Comparison of ENCODE assay signal across 15 mouse cellular contexts in genomic region chr9:20721582-20721981, GRCm38 (mm10). TPM values are rescaled to one million over a fixed set of nuclear protein-coding genes. Genes with fewer than 3 reads are reported as not detected.
DNase-seq lines count a peak whose midpoint lies in the region; ATAC-seq and TF ChIP-seq lines count a peak whose summit lies in the region.
"Had no signal": no experiment of that assay in that cellular context is flagged by ENCODE, and none has a peak within 500 bp of the region (broad histone marks: within the 10 kb centered on the region; RNA-seq: fewer than 3 reads in every experiment).

No protein-coding gene starts in this region.

- DNase-seq in embryo, embryonic 10 days (ENCODE audit: low spot score): peak; percentile 29
- no peak for DNase-seq in embryo, embryonic 9.5 days (ENCODE audit: extremely low spot score)
- DNase-seq in stomach, postnatal 0 days (ENCODE audit: low spot score): no peak
- DNase-seq in kidney, postnatal 0 days (ENCODE audit: low spot score): peak; percentile 37
- peak; percentile 39 for DNase-seq in yolk sac, embryonic 10.5 days (ENCODE audit: low spot score)
- no peak for DNase-seq in cerebellum, adult 11 months
- DNase-seq in layer of hippocampus, adult 9-11 months: no peak
- DNase-seq: gastrocnemius, postnatal 36 days; retina, postnatal 1 day had no signal

- H3K4me1 ChIP-seq in stomach, embryonic 14.5 days (ENCODE audit: control insufficient read depth, insufficient read depth, low read length): peaks cover 7% of the 10 kb centered on the region; the same call in 1 of the 2 replicates
- 0 out of 2 replicates have a peak, but pooled peaks cover 4% of the 10 kb centered on the region for H3K4me1 ChIP-seq in stomach, postnatal 0 days (replicated peaks; ENCODE audit: control insufficient read depth, insufficient read depth)
- H3K4me1 ChIP-seq in kidney, postnatal 0 days (replicated peaks; ENCODE audit: insufficient read depth, low read length): 0 out of 2 replicates have a peak, but pooled peaks cover 10% of the 10 kb centered on the region

- H3K27ac ChIP-seq in stomach, embryonic 14.5 days (ENCODE audit: low read length): no peak overlapping the region
- H3K27ac ChIP-seq in stomach, postnatal 0 days (replicated peaks): no peak overlapping the region
- H3K27ac ChIP-seq in kidney, postnatal 0 days: no peak overlapping the region
- H3K27ac ChIP-seq: heart, embryonic 15.5 days; limb, embryonic 10.5 days; liver, embryonic 15.5 days had no signal

- no peaks in the 10 kb centered on the region for H3K9me3 ChIP-seq in stomach, embryonic 14.5 days (ENCODE audit: control insufficient read depth, low read depth, low read length)
- H3K9me3 ChIP-seq in stomach, postnatal 0 days (ENCODE audit: control insufficient read depth, low read length): no peaks in the 10 kb centered on the region
- H3K9me3 ChIP-seq in kidney, postnatal 0 days (replicated peaks; ENCODE audit: low read length): no peaks in the 10 kb centered on the region
- H3K9me3 ChIP-seq: heart, embryonic 15.5 days; limb, embryonic 10.5 days; liver, embryonic 15.5 days had no signal

- no peaks in the 10 kb centered on the region for H3K36me3 ChIP-seq in stomach, embryonic 14.5 days (ENCODE audit: control insufficient read depth, insufficient read depth, low read length)
- H3K36me3 ChIP-seq in stomach, postnatal 0 days (ENCODE audit: control insufficient read depth, insufficient read depth, low read length): no peaks in the 10 kb centered on the region
- no peaks in the 10 kb centered on the region for H3K36me3 ChIP-seq in kidney, postnatal 0 days (ENCODE audit: insufficient read depth, low read length)
- H3K36me3 ChIP-seq: heart, embryonic 15.5 days; limb, embryonic 10.5 days; liver, embryonic 15.5 days had no signal

- H3K27me3 ChIP-seq in stomach, embryonic 14.5 days (ENCODE audit: control insufficient read depth, insufficient read depth, low read length): peaks cover 13% of the 10 kb centered on the region
- no peaks in the 10 kb centered on the region; the same call in 1 of the 2 replicates for H3K27me3 ChIP-seq in stomach, postnatal 0 days (ENCODE audit: control insufficient read depth, insufficient read depth, low read length)
- H3K27me3 ChIP-seq in kidney, postnatal 0 days (ENCODE audit: insufficient read depth, low read length): peaks cover 20% of the 10 kb centered on the region

- TF ChIP-seq EP300 in stomach, postnatal 0 days (optimal IDR thresholded peaks at IDR 0.05): no peak

- TF ChIP-seq CTCF in stomach, postnatal 0 days (IDR thresholded peaks at IDR 0.05; ENCODE audit: low read depth): no peak
- no peak for TF ChIP-seq CTCF in kidney, postnatal 0 days (IDR thresholded peaks at IDR 0.05; ENCODE audit: low read depth)

- H3K9ac ChIP-seq in stomach, embryonic 14.5 days (replicated peaks; ENCODE audit: low read depth, low read length): no peak overlapping the region
- no peak overlapping the region for H3K9ac ChIP-seq in stomach, postnatal 0 days (ENCODE audit: low read length)
- no peak overlapping the region for H3K9ac ChIP-seq in kidney, postnatal 0 days (ENCODE audit: low read depth, low read length)
- H3K9ac ChIP-seq: heart, embryonic 15.5 days; liver, embryonic 15.5 days had no signal

- no peak overlapping the region for H3K4me3 ChIP-seq in stomach, embryonic 14.5 days (ENCODE audit: low read depth, low read length)
- no peak overlapping the region for H3K4me3 ChIP-seq in stomach, postnatal 0 days (ENCODE audit: low read depth, low read length)
- no peak overlapping the region for H3K4me3 ChIP-seq in kidney, postnatal 0 days (replicated peaks; ENCODE audit: low read depth, low read length)
- H3K4me3 ChIP-seq: heart, embryonic 15.5 days; limb, embryonic 10.5 days; liver, embryonic 15.5 days; myocyte had no signal

- ATAC-seq in stomach, embryonic 14.5 days (ENCODE audit: insufficient number of reproducible peaks, insufficient read depth, low FRiP score, low read depth): peak; percentile 42; the same call in 1 of the 2 replicates
- ATAC-seq in stomach, postnatal 0 days (ENCODE audit: low FRiP score, low TSS enrichment): no peak
- ATAC-seq in kidney, postnatal 0 days (replicated peaks; ENCODE audit: low FRiP score, low read depth): no peak; the same call in 1 of the 2 replicates
- ATAC-seq: forebrain, embryonic 16.5 days had no signal

- WGBS in stomach, embryonic 14.5 days: 48% methylated on average over 2 of the region's 2 CpGs
- 15% methylated on average over 2 of the region's 2 CpGs for WGBS in stomach, postnatal 0 days
- 28% methylated on average over 2 of the region's 2 CpGs for WGBS in kidney, postnatal 0 days

- no peak overlapping the region for H3K4me2 ChIP-seq in stomach, embryonic 14.5 days (replicated peaks; ENCODE audit: low read depth, low read length)
- no peak overlapping the region for H3K4me2 ChIP-seq in stomach, postnatal 0 days (replicated peaks; ENCODE audit: low read depth)
- no peak overlapping the region for H3K4me2 ChIP-seq in kidney, postnatal 0 days (ENCODE audit: low read length)
- H3K4me2 ChIP-seq: heart, embryonic 15.5 days; liver, embryonic 15.5 days had no signal

RNA-seq across cellular contexts. Expression of gene Olfm2, which starts 24.6 kb away (rescaled TPM):
- 8.0 and 8.6 TPM in 2 replicates for polyA plus RNA-seq in stomach, embryonic 14.5 days (2014; fragmentation: Nextera tagmentation; extraction: Ambion mirVana)
- polyA plus RNA-seq in stomach, postnatal 0 days (2015; fragmentation: Nextera tagmentation; extraction: Ambion mirVana): 2.3 and 2.5 TPM in 2 replicates
- 3.4 and 3.6 TPM in 2 replicates for polyA plus RNA-seq in kidney, postnatal 0 days (2015; fragmentation: Nextera tagmentation; extraction: Ambion mirVana)

Comparison
In these comparisons a context has a peak if more than half of its experiments do, and no peak if none do; other contexts are left out.
1. DNase-seq: peak in embryo, embryonic 10 days (single experiment), kidney, postnatal 0 days (single experiment) and yolk sac, embryonic 10.5 days (single experiment); none in embryo, embryonic 9.5 days (single experiment), stomach, postnatal 0 days (single experiment), cerebellum, adult 11 months (single experiment) and layer of hippocampus, adult 9-11 months (single experiment).